Mouse (Mus musculus): ENCODE results near the gene Gm8909. TPM values are rescaled to one million over a fixed set of nuclear protein-coding genes. Genes with fewer than 3 reads are reported as not detected.

The Gm8909 gene
- total and polyA plus RNA-seq, 3 experiments: not detected

Other genes starting within 250 kb of the Gm8909 start
- gene Abcf1, start 198.8 kb downstream of the Gm8909 start, total RNA-seq (2021): 10 to 100 TPM; 83.5 to 86.8 TPM
- 66.0 and 78.9 TPM in 2 replicates for gene Abcf1, start 198.8 kb downstream of the Gm8909 start, polyA plus RNA-seq (2012; rRNA removed)
- gene Gnl1, start 188.7 kb downstream of the Gm8909 start, total RNA-seq (2021): 10 to 100 TPM; 38.1 to 53.1 TPM
- 26.9 and 29.6 TPM in 2 replicates for gene Gnl1, start 188.7 kb downstream of the Gm8909 start, polyA plus RNA-seq (2012; rRNA removed)
- 10 to 100 TPM; 19.5 to 19.8 TPM for gene Prr3, start 188.3 kb downstream of the Gm8909 start, total RNA-seq (2021)
- gene Prr3, start 188.3 kb downstream of the Gm8909 start, polyA plus RNA-seq (2012; rRNA removed): 19.1 and 20.6 TPM in 2 replicates
- gene H2-T24, start 148.0 kb downstream of the Gm8909 start, total RNA-seq (2021): 1 to 10 TPM; 6.6 to 8.2 TPM
- 3.6 and 3.7 TPM in 2 replicates for gene H2-T24, start 148.0 kb downstream of the Gm8909 start, polyA plus RNA-seq (2012; rRNA removed)
- 10 to 100 TPM; 49.7 to 65.2 TPM for gene H2-T23, start 135.7 kb downstream of the Gm8909 start, total RNA-seq (2021)
- 156 and 162 TPM in 2 replicates for gene H2-T23, start 135.7 kb downstream of the Gm8909 start, polyA plus RNA-seq (2012; rRNA removed)
- gene H2-T22, start 125.8 kb downstream of the Gm8909 start, total RNA-seq (2021): 10 to 100 TPM; 32.2 to 42.9 TPM
- 34.7 and 38.6 TPM in 2 replicates for gene H2-T22, start 125.8 kb downstream of the Gm8909 start, polyA plus RNA-seq (2012; rRNA removed)
- gene Gm6034, start 125.6 kb downstream of the Gm8909 start, total RNA-seq (2021): under 1 TPM in 1 of 2 experiments, not detected in 1; 0.23 TPM
- 0.10 and 0.50 TPM in 2 replicates for gene Gm6034, start 125.6 kb downstream of the Gm8909 start, polyA plus RNA-seq (2012; rRNA removed)
- 1 to 10 TPM; 4.4 to 8.2 TPM for gene Gm11127, start 110.2 kb downstream of the Gm8909 start, total RNA-seq (2021)
- gene Gm11127, start 110.2 kb downstream of the Gm8909 start, polyA plus RNA-seq (2012; rRNA removed): not detected in 2 replicates
- under 1 TPM in 1 of 2 experiments, not detected in 1; 0.41 TPM for gene Gm19684, start 46.9 kb downstream of the Gm8909 start, total RNA-seq (2021)
- 0.33 and 0.36 TPM in 2 replicates for gene Gm19684, start 46.9 kb downstream of the Gm8909 start, polyA plus RNA-seq (2012; rRNA removed)
- not detected for gene Gm7030, start 39.1 kb downstream of the Gm8909 start, total RNA-seq (2021)
- not detected in 2 replicates for gene Gm7030, start 39.1 kb downstream of the Gm8909 start, polyA plus RNA-seq (2012; rRNA removed)
- gene H2-T3, start 21.8 kb upstream of the Gm8909 start, total RNA-seq (2021): not detected
- not detected in 2 replicates for gene H2-T3, start 21.8 kb upstream of the Gm8909 start, polyA plus RNA-seq (2012; rRNA removed)
- gene Rpp21, start 89.5 kb upstream of the Gm8909 start, total RNA-seq (2021): 10 to 100 TPM; 43.6 to 60.5 TPM
- gene Rpp21, start 89.5 kb upstream of the Gm8909 start, polyA plus RNA-seq (2012; rRNA removed): 89.4 and 106 TPM in 2 replicates
- 10 to 100 TPM; 16.1 to 18.4 TPM for gene Trim39, start 103.7 kb upstream of the Gm8909 start, total RNA-seq (2021)
- gene Trim39, start 103.7 kb upstream of the Gm8909 start, polyA plus RNA-seq (2012; rRNA removed): 14.1 and 14.7 TPM in 2 replicates
- gene H2-M10.2, start 118.0 kb upstream of the Gm8909 start, total RNA-seq (2021): not detected
- gene H2-M10.2, start 118.0 kb upstream of the Gm8909 start, polyA plus RNA-seq (2012; rRNA removed): not detected in 2 replicates
- not detected for gene H2-M10.1, start 157.6 kb upstream of the Gm8909 start, total RNA-seq (2021)
- gene H2-M10.1, start 157.6 kb upstream of the Gm8909 start, polyA plus RNA-seq (2012; rRNA removed): not detected in 2 replicates
- gene H2-M10.3, start 199.9 kb upstream of the Gm8909 start, total RNA-seq (2021): not detected
- gene H2-M10.3, start 199.9 kb upstream of the Gm8909 start, polyA plus RNA-seq (2012; rRNA removed): not detected in 2 replicates